Mouse (Mus musculus): Measurements from ENCODE around the gene Brd3os.

DNA sequence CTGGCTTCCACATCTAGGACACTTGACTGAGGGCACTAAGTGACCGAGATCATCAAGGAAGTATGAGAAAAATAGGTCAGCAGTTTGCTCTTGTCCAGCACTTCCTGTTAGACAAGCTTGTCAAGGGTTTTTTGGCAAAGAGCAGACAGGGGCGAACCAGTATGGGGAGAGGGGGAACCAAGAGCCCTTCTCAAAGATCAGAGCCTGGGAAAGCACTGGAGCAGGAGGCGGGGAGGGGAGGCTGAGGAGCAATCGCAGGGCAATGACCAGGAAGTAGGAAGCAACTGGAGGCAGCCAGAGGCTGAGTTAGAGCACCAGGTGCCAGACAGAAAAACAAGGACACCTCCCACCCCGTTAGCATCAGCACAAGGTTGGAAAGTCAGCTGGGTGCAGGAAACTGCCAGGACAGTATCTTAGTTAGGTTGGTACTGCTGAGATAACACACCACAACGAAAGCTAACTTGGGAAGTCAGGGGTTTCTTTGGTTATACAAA lies 23.5 kb upstream of the Brd3os start:
- TF ChIP-seq CTCF (IDR thresholded peaks at IDR 0.05; ENCODE audit: low read depth, low read length) (no peak), POLR2AphosphoS5 (IDR thresholded peaks at IDR 0.05; ENCODE audit: insufficient replicate concordance, low read depth, low read length) (no peak), GATA1 (IDR thresholded peaks at IDR 0.05; ENCODE audit: borderline replicate concordance, low read length) (no peak), GATA2 (IDR thresholded peaks at IDR 0.05; ENCODE audit: borderline replicate concordance, low read depth, low read length) (no peak)

Data from G1E (cell line).